In the genomic region with DNA sequence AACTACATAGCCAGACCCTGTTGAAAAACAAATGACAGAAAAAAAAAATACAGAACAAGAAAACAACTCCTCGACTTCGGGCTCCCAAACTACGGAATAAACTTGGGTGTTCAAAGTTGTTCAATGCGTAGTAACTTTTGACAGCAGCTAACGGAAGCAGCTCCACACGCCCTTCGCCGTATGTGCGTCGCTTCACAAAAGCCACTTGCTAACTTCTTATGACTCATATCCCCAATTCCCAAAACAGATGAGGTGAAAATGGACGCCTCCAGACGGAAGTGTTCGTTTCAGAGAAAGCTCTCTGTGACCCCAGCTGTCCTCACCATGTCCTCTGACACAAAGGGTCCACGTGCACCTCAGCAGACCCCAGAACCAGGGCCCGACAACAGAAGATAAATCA, we compare ENCODE assay signal across 8 mouse cellular contexts.
"Had no signal": no experiment of that assay in that cellular context is flagged by ENCODE, and none has a peak within 500 bp of the region (broad histone marks: within the 10 kb centered on the region; RNA-seq: fewer than 3 reads in every experiment).

No protein-coding gene starts in this region.

- ATAC-seq: liver, postnatal 0 days; lung, postnatal 0 days; midbrain, embryonic 15.5 days had no signal

- DNase-seq: kidney, adult 2 months; kidney, postnatal 25 days; liver, postnatal 0 days; lung, embryonic 14.5 days; thymus, adult 18-20 months; thymus, postnatal 36 days had no signal
